Comparison of ENCODE assay signal across 8 mouse cellular contexts in genomic region chr4:97751030-97751482, GRCm38 (mm10). TPM values are rescaled to one million over a fixed set of nuclear protein-coding genes. Genes with fewer than 3 reads are reported as not detected.
A peak's percentile ranks its signal among the peaks of the same experiment; 100 is the strongest.
DNase-seq lines count a peak whose midpoint lies in the region; ATAC-seq and TF ChIP-seq lines count a peak whose summit lies in the region.

No protein-coding gene starts in this region.

- peak; percentile 80 for DNase-seq in c-Kit-positive CD71-positive TER-119-positive erythroid progenitor cells, embryonic 14.5 days (ENCODE audit: low spot score)
- DNase-seq in forebrain, embryonic 11.5 days (ENCODE audit: low spot score), result peak; percentile 91
- peak; percentile 95 to 98 for DNase-seq in kidney, postnatal 25 days
- peak; percentile 66 to 71 (median 70) for DNase-seq in liver, embryonic 14.5 days (ENCODE audit: low read depth in 3 of 3, low spot score in 3 of 3)
- DNase-seq in neural tube, embryonic 10.5 days (ENCODE audit: extremely low spot score, low spot score), result peak; percentile 90

- peak overlapping the region; percentile 39 for H3K4me3 ChIP-seq in ES-Bruce4 (ENCODE audit: low read depth, low read length)
- H3K4me3 ChIP-seq in forebrain, embryonic 11.5 days (ENCODE audit: low read depth, low read length), result peak overlapping the region; percentile 30
- peak overlapping the region; percentile 56 for H3K4me3 ChIP-seq in heart, embryonic 15.5 days
- peak overlapping the region; percentile 53 to 59 for H3K4me3 ChIP-seq in liver, embryonic 14.5 days (ENCODE audit: insufficient read depth in 1 of 2, low read depth in 2 of 2, low read length in 2 of 2)
- H3K4me3 ChIP-seq in stomach, embryonic 16.5 days (replicated peaks; ENCODE audit: low read length), result peak overlapping the region; percentile 51

- H3K4me2 ChIP-seq in forebrain, embryonic 11.5 days (ENCODE audit: low read depth, low read length, severe bottlenecking), result peak overlapping the region; percentile 61
- peak overlapping the region; percentile 86 for H3K4me2 ChIP-seq in heart, embryonic 15.5 days
- H3K4me2 ChIP-seq in liver, embryonic 14.5 days (ENCODE audit: low read depth), result peak overlapping the region; percentile 82
- peak overlapping the region; percentile 92 for H3K4me2 ChIP-seq in stomach, embryonic 16.5 days (ENCODE audit: low read depth, low read length)

- no peak for TF ChIP-seq POLR2A in ES-Bruce4 (IDR thresholded peaks at IDR 0.05; ENCODE audit: insufficient read depth, low read length)

- peak; percentile 77 for ATAC-seq in forebrain, embryonic 11.5 days (replicated peaks; ENCODE audit: low FRiP score)
- peak; percentile 77 for ATAC-seq in heart, embryonic 15.5 days (replicated peaks; ENCODE audit: insufficient number of reproducible peaks, insufficient read depth, low FRiP score, low read depth)
- peak; percentile 73 for ATAC-seq in liver, embryonic 14.5 days (ENCODE audit: insufficient read depth)
- peak; percentile 84 for ATAC-seq in stomach, embryonic 16.5 days (ENCODE audit: insufficient read depth, low FRiP score)

- peaks cover 14% of the 10 kb centered on the region for H3K27me3 ChIP-seq in ES-Bruce4 (ENCODE audit: control insufficient read depth, insufficient read depth, low read length, poor library complexity, severe bottlenecking)
- peaks cover 37% of the 10 kb centered on the region for H3K27me3 ChIP-seq in forebrain, embryonic 11.5 days (ENCODE audit: control insufficient read depth, insufficient read depth, low read length)
- no peaks in the 10 kb centered on the region for H3K27me3 ChIP-seq in heart, embryonic 15.5 days
- peaks cover 28% of the 10 kb centered on the region for H3K27me3 ChIP-seq in liver, embryonic 14.5 days (ENCODE audit: control insufficient read depth, insufficient read depth, low read length)
- no peaks in the 10 kb centered on the region for H3K27me3 ChIP-seq in stomach, embryonic 16.5 days (ENCODE audit: control insufficient read depth, insufficient read depth, low read length)

- H3K36me3 ChIP-seq in ES-Bruce4 (ENCODE audit: control insufficient read depth, insufficient read depth, low read length, poor library complexity, severe bottlenecking), result no peaks in the 10 kb centered on the region
- H3K36me3 ChIP-seq in forebrain, embryonic 11.5 days (ENCODE audit: control insufficient read depth, insufficient read depth, low read length), result no peaks in the 10 kb centered on the region
- no peaks in the 10 kb centered on the region for H3K36me3 ChIP-seq in heart, embryonic 15.5 days
- H3K36me3 ChIP-seq in liver, embryonic 14.5 days (replicated peaks; ENCODE audit: control insufficient read depth, insufficient read depth, low read depth), result no peaks in the 10 kb centered on the region
- H3K36me3 ChIP-seq in stomach, embryonic 16.5 days (ENCODE audit: control insufficient read depth, insufficient read depth, low read length), result no peaks in the 10 kb centered on the region

- peak; percentile 72 for TF ChIP-seq CTCF in ES-Bruce4 (IDR thresholded peaks at IDR 0.05; ENCODE audit: low read depth, low read length)
- TF ChIP-seq CTCF in liver, embryonic 14.5 days (IDR thresholded peaks at IDR 0.05; ENCODE audit: low read depth), result peak; percentile 86

- no peak overlapping the region for H3K27ac ChIP-seq in ES-Bruce4 (ENCODE audit: insufficient read depth, low read length)
- no peak overlapping the region for H3K27ac ChIP-seq in forebrain, embryonic 11.5 days (ENCODE audit: low read depth, low read length)
- peak overlapping the region; percentile 94 for H3K27ac ChIP-seq in heart, embryonic 15.5 days
- H3K27ac ChIP-seq in liver, embryonic 14.5 days, result no peak overlapping the region
- H3K27ac ChIP-seq in stomach, embryonic 16.5 days (ENCODE audit: low read length), result peak overlapping the region; percentile 95

- TF ChIP-seq EP300 in ES-Bruce4 (IDR thresholded peaks at IDR 0.05; ENCODE audit: insufficient read depth, low read depth, low read length), result 0 out of 2 replicates have a peak, but pooled peaks have one; percentile 5
- no peak for TF ChIP-seq EP300 in liver, embryonic 14.5 days (IDR thresholded peaks at IDR 0.05; ENCODE audit: low read depth)

- H3K9me3 ChIP-seq in ES-Bruce4 (replicated peaks; ENCODE audit: control insufficient read depth, insufficient read depth, low read length, poor library complexity, severe bottlenecking), result no peaks in the 10 kb centered on the region
- H3K9me3 ChIP-seq in forebrain, embryonic 11.5 days (ENCODE audit: control insufficient read depth, low read length), result no peaks in the 10 kb centered on the region
- H3K9me3 ChIP-seq in heart, embryonic 15.5 days (replicated peaks), result no peaks in the 10 kb centered on the region
- H3K9me3 ChIP-seq in liver, embryonic 14.5 days (ENCODE audit: control insufficient read depth, low read length), result no peaks in the 10 kb centered on the region
- H3K9me3 ChIP-seq in stomach, embryonic 16.5 days (replicated peaks; ENCODE audit: control insufficient read depth, low read length), result no peaks in the 10 kb centered on the region

- H3K9ac ChIP-seq in ES-Bruce4 (ENCODE audit: low read depth, poor library complexity, severe bottlenecking), result no peak overlapping the region
- peak overlapping the region; percentile 31 for H3K9ac ChIP-seq in forebrain, embryonic 11.5 days (ENCODE audit: low read length)
- peak overlapping the region; percentile 74 for H3K9ac ChIP-seq in heart, embryonic 15.5 days
- peak overlapping the region; percentile 54 for H3K9ac ChIP-seq in liver, embryonic 14.5 days (replicated peaks)
- peak overlapping the region; percentile 82 for H3K9ac ChIP-seq in stomach, embryonic 16.5 days (ENCODE audit: low read length)

- WGBS in forebrain, embryonic 11.5 days, result under 1% methylated on average over 20 of the region's 20 CpGs
- under 1% methylated on average over 20 of the region's 20 CpGs for WGBS in heart, embryonic 15.5 days
- under 1% methylated on average over 20 of the region's 20 CpGs for WGBS in liver, embryonic 14.5 days (ENCODE audit: insufficient replicate concordance)
- WGBS in stomach, embryonic 16.5 days, result under 1% methylated on average over 20 of the region's 20 CpGs

- no peaks in the 10 kb centered on the region for H3K4me1 ChIP-seq in ES-Bruce4 (ENCODE audit: control insufficient read depth, insufficient read depth, low read length)
- H3K4me1 ChIP-seq in forebrain, embryonic 11.5 days (replicated peaks; ENCODE audit: control insufficient read depth, insufficient read depth, low read length), result peaks cover 16% of the 10 kb centered on the region
- H3K4me1 ChIP-seq in heart, embryonic 15.5 days (replicated peaks), result peaks cover 36% of the 10 kb centered on the region
- H3K4me1 ChIP-seq in liver, embryonic 14.5 days (replicated peaks; ENCODE audit: control insufficient read depth in 2 of 2, insufficient read depth in 2 of 2, low read length in 1 of 2), result no peaks in the 10 kb centered on the region; a peak in 1 of 4 replicates
- peaks cover 5% of the 10 kb centered on the region; the same call in 1 of the 2 replicates for H3K4me1 ChIP-seq in stomach, embryonic 16.5 days (ENCODE audit: control insufficient read depth, insufficient read depth, low read length)

RNA-seq across cellular contexts. Expression of gene Nfia, which starts 21.5 kb away (rescaled TPM):
- 1.4 and 2.0 TPM in 2 replicates for polyA plus RNA-seq in ES-Bruce4 (2011; ENCODE audit: insufficient read depth, insufficient read length, low read depth, missing spikeins)
- polyA plus RNA-seq in forebrain, embryonic 11.5 days (2014; fragmentation: Nextera tagmentation; extraction: Ambion mirVana), result 39.5 and 45.4 TPM in 2 replicates
- polyA plus RNA-seq in heart, embryonic 15.5 days (2015; fragmentation: Nextera tagmentation; extraction: Ambion mirVana), result 46.8 and 47.9 TPM in 2 replicates
- 1.0 and 1.5 TPM in 2 replicates for polyA plus RNA-seq in liver, embryonic 14.5 days (2012; rRNA removed)
- polyA plus RNA-seq in liver, embryonic 14.5 days (2014; fragmentation: Nextera tagmentation; extraction: Ambion mirVana), result 2.5 and 2.6 TPM in 2 replicates
- 42.9 and 45.1 TPM in 2 replicates for polyA plus RNA-seq in stomach, embryonic 16.5 days (2015; fragmentation: Nextera tagmentation; extraction: Ambion mirVana)

RNA-seq across cellular contexts. Expression of gene E130114P18Rik, which starts 26.8 kb away (rescaled TPM):
- polyA plus RNA-seq in ES-Bruce4 (2011; ENCODE audit: insufficient read depth, insufficient read length, low read depth, missing spikeins), result not detected in 2 replicates
- polyA plus RNA-seq in forebrain, embryonic 11.5 days (2014; fragmentation: Nextera tagmentation; extraction: Ambion mirVana), result 45.7 and 46.4 TPM in 2 replicates
- 0.25 and 0.30 TPM in 2 replicates for polyA plus RNA-seq in heart, embryonic 15.5 days (2015; fragmentation: Nextera tagmentation; extraction: Ambion mirVana)
- 0.03 TPM in 1 of 2 replicates, not detected in the other for polyA plus RNA-seq in liver, embryonic 14.5 days (2012; rRNA removed)
- not detected in 2 replicates for polyA plus RNA-seq in liver, embryonic 14.5 days (2014; fragmentation: Nextera tagmentation; extraction: Ambion mirVana)
- 2.5 and 2.6 TPM in 2 replicates for polyA plus RNA-seq in stomach, embryonic 16.5 days (2015; fragmentation: Nextera tagmentation; extraction: Ambion mirVana)

Comparison
In these comparisons a context has a peak if more than half of its experiments do, and no peak if none do; other contexts are left out.
1. H3K27ac ChIP-seq: peak in heart, embryonic 15.5 days (single experiment) and stomach, embryonic 16.5 days (single experiment); none in ES-Bruce4 (single experiment), forebrain, embryonic 11.5 days (single experiment) and liver, embryonic 14.5 days (single experiment).
2. RNA of gene Nfia, which starts 21.5 kb away (polyA plus RNA-seq): 46.8 to 47.9 TPM in heart, embryonic 15.5 days, 39.5 to 45.4 TPM in forebrain, embryonic 11.5 days and 42.9 to 45.1 TPM in stomach, embryonic 16.5 days; 1.0 to 2.6 TPM in liver, embryonic 14.5 days and 1.4 to 2.0 TPM in ES-Bruce4; every median in the first group is over 10 times any median in the second.
3. RNA of gene E130114P18Rik, which starts 26.8 kb away (polyA plus RNA-seq): 45.7 to 46.4 TPM in forebrain, embryonic 11.5 days; 2.5 to 2.6 TPM in stomach, embryonic 16.5 days, 0.25 to 0.30 TPM in heart, embryonic 15.5 days, 0.03 TPM in liver, embryonic 14.5 days and not detected in ES-Bruce4; every median in the first group is over 10 times any median in the second.
4. Peak in every context shown above with its lines, with median percentiles within 50 percentile points of each other: H3K4me3 ChIP-seq, DNase-seq, ATAC-seq and H3K4me2 ChIP-seq.